Mouse (Mus musculus) neutrophil, adult 5-6 weeks (primary cell): Measurements from ENCODE around the gene Myct1. TPM values are rescaled to one million over a fixed set of nuclear protein-coding genes. Genes with fewer than 3 reads are reported as not detected.

Source experiments
- ATAC-seq: fragments of 151-379, 151-347 bp; 2 replicates; pipeline ENCODE4 v1.8.0; 2017; ENCODE audit warnings: mild to moderate bottlenecking, moderate TSS enrichment; ENCODE audit not compliant: insufficient number of reproducible peaks, poor library complexity, low FRiP score, severe bottlenecking; ENCODE audit errors: extremely low read depth
- total RNA-seq: library from RNA; stranded (forward); fragments of 200-1000 nt; gene quantifications from 2 replicates; pipeline ENCODE4 v1.2.3, GENCODE M21; 2017

Myct1 gene
- 0.74 and 0.81 TPM in 2 replicates for total RNA-seq

GRCm38 (mm10) chr10:5593464-5593863 lies at the start of gene Myct1:
Gene Myct1, plus strand, starts transcription at chr10:5593775.
- no peak for ATAC-seq

DNA sequence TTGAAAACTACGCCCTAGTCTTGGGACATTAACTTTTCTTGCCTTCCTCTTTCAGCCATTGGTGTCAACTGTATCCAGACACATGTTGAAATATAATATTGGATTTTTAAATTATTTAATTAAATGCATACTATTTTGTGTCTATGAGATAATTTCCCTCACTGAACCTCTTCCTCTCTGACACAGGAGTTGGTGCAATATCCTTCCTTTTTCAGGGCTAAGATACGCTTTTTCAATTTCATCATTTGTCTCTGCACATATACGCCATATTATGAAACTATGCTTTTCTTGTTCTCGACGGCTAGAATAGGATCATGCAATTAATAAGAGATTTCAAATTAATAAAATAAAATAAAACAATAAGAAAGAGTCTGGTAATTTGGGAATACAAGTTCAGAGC lies 47.1 kb upstream of the Myct1 start:
- ATAC-seq: no peak

GRCm38 (mm10) chr10:5547769-5548168 lies 45.8 kb upstream of the Myct1 start:
- ATAC-seq: no peak

- no peak for ATAC-seq
Observed at GRCm38 (mm10) chr10:5548651-5549050, 44.9 kb upstream of the Myct1 start.

DNA sequence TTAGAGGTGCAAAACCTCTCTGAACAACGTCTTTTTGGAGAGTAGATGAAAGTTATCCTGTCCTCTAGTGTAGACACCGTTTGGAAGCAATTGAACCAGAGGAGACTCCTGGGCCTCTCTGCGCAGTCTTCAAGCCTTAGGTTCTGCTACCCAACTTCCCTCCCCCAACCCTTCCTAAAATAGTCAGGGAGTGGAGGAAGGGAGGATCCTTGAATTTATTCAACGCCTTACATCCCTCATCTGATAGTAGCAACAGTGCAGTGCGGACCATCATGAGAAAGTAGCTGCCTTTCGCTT lies 43.8 kb upstream of the Myct1 start:
- no peak for ATAC-seq

DNA sequence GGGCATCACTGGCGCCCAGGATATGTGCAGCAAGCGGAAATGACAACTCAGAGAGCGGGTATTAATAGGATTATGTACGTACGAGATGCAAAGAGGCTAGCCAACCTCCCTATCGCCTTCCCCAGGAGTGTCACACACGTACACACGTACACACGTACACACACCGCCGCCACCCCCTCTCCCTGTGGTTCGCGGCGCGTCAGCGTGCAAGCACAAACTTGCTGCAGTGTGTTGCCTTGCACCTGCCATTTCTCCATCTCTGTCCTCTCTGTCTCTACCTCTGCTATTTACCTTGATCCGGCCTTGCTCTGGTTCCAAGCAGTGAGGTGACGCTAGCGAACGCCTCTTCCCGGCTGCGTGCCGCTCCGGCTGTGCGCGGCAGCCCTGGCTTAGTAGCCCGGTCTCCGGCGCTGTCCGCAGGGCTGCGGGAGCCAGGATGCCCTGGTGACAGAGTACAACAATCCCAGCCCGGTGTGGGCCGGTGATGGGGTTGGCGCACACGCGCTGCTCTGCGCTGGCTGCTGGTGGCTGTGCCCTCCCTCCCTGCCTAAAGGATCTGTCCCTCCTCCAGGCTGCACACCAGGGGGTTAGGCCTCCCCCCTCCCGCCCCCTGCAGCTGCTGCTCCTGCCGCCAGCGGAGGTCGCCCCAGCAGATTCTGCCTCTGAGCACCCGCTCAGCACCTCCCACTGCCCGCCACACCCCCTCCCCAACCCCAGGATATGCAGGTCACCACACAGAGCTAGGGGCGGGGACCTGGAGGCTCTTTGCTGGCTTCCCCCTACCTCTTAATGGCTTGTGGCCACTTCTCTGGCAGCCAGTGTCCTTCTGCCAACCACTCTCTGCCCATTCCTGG lies 43.2 kb upstream of the Myct1 start:
- peak; percentile 53 for ATAC-seq

- ATAC-seq: no peak
Observed at GRCm38 (mm10) chr10:5551382-5551781, 42.2 kb upstream of the Myct1 start, which contains the start of gene Syne1. Gene Syne1, minus strand, starts transcription at chr10:5551482.

DNA sequence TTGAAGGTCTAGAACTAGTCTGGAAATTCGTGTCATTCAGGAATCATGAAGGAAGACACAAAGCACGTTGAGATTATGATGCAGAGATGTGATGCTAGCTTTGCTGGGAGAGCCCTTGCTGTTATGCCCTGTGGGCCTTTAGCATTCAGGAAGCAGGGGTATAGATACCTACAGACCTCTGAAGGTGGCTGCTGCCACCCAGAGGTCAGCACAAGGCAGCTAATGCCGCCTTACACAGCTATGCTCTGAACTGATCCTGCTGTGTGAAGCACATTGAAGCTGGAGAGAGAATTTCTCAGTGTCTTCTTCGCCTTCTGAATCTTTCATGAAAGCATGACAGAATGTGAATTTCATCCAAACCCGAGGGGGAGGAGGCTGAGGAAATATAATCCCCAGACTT lies 38.6 kb upstream of the Myct1 start:
- peak; percentile 56; the same call in 1 of the 2 replicates for ATAC-seq

GRCm38 (mm10) chr10:5558808-5559207 lies 34.8 kb upstream of the Myct1 start:
- 0 out of 2 replicates have a peak, but pooled peaks have one; percentile 26 for ATAC-seq

DNA sequence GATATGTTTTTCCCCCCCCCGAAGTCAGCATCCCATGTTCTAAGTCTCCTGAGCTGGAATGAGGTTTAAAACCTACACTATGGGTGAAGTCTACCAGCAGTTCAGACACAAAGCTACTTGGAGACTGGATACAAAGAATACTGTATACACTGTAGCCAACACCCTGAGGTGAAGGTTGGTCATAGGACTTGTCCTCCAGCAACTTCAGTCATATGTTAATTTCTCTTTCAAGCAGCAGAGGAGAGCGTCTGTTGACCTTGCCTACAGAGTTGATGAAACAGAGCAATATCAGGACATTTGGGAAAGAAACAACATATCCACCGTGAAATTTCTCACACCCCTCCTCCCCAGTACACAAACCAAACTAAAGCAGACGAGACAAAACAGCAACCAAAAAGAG lies 33.0 kb upstream of the Myct1 start:
- no peak for ATAC-seq

- no peak for ATAC-seq
Observed at GRCm38 (mm10) chr10:5561706-5562105, 31.9 kb upstream of the Myct1 start.

DNA sequence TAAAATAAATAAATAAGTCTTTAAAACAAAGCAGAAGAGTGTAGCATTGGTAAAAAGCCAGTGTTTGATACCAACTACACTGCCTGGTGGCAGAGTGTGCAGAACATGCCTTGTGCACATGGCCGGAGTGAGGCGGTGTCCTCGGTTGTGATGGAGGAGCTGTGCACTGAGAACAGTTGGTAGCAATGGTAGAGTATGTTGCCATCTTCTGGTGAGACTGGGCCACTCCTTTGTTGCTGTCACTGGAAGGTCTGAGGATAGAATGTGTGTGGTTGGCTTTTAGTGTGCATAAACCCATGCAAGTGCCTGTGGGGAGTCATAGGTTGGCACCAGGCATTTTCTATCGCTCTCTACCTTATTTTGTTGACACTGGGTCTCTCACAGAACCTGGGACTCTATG lies 24.6 kb upstream of the Myct1 start:
- ATAC-seq: no peak

- no peak for ATAC-seq
Observed at GRCm38 (mm10) chr10:5570059-5570458, 23.5 kb upstream of the Myct1 start.

GRCm38 (mm10) chr10:5571332-5571731 lies 22.2 kb upstream of the Myct1 start:
- ATAC-seq: no peak

- no peak for ATAC-seq
Observed at GRCm38 (mm10) chr10:5573328-5573727, 20.2 kb upstream of the Myct1 start.

GRCm38 (mm10) chr10:5591061-5591460 lies 2.5 kb upstream of the Myct1 start:
- no peak for ATAC-seq

GRCm38 (mm10) chr10:5591996-5592395 lies 1.6 kb upstream of the Myct1 start:
- ATAC-seq: no peak

GRCm38 (mm10) chr10:5594457-5594856 lies 882 bp downstream of the Myct1 start:
- no peak for ATAC-seq

DNA sequence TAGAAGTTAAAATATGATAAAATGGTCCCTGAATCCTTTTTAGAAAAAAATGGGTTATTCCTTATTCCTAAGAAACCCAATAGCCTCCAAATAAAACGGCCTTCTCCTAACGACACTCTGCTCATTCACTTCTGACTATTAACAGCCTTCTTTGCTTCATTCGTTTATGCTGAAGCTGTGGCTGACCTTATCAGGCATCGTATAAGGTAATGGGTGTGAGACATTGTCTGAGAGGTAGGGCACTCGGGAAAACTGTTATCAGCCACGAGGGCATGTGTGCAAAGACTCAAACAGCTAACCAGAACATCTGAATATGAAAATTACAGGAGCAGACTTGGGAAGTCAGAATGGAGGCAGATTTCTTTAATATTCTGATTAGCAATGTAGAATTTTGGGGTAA lies 3.0 kb downstream of the Myct1 start:
- no peak for ATAC-seq

- 0 out of 2 replicates have a peak, but pooled peaks have one; percentile 33 for ATAC-seq
Observed at GRCm38 (mm10) chr10:5600123-5600522, 6.5 kb downstream of the Myct1 start.

DNA sequence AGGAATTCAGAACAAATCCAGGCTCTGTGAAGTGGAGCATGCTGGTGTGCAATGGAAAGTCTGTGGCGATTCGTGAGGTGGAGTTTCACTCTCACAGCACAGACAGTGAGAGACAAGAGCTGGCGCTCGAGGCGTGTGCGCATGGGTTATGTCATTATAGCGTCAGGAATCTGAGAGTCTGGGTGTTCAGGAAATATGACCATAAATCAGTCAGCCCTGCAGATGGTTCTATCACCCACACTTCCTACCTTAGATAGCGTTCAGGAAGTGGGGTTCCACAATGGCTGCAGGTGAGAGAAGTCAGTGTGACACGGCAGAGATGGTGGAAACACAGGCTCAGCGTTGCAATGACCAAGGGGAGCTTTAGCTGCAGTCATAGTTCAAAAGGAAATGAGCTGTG lies 9.9 kb downstream of the Myct1 start:
- ATAC-seq: no peak
